Mouse (Mus musculus) midbrain, embryonic 16.5 days (tissue): Measurements from ENCODE around the gene Gli1. TPM values are rescaled to one million over a fixed set of nuclear protein-coding genes. Genes with fewer than 3 reads are reported as not detected.

Experiments
- ATAC-seq: fragments of 200-750 bp; cut with Nextera tagmentation; 2 replicates; pipeline ENCODE4 v1.8.0; 2017; ENCODE audit warnings: moderate TSS enrichment
- H3K27ac ChIP-seq: fragments of 300-500 bp; sonication (generic); 2 replicates; pipeline ENCODE4 v1.5.1; 2014; ENCODE audit warnings: mild to moderate bottlenecking, low read length, mixed read lengths
- H3K27me3 ChIP-seq: fragments of 300-500 bp; sonication (generic); 2 replicates; pipeline ENCODE4 v1.6.1; 2014; ENCODE audit warnings: low read depth, low read length, mixed read lengths; ENCODE audit not compliant: control insufficient read depth, insufficient read depth
- H3K36me3 ChIP-seq: fragments of 300-500 bp; sonication (generic); 2 replicates; pipeline ENCODE4 v1.6.1; 2014; ENCODE audit warnings: mild to moderate bottlenecking, low read length, moderate library complexity, mixed read lengths; ENCODE audit not compliant: control insufficient read depth, insufficient read depth
- H3K4me1 ChIP-seq: fragments of 300-500 bp; sonication (generic); 2 replicates; pipeline ENCODE4 v1.6.1; 2014; ENCODE audit warnings: mild to moderate bottlenecking, low read length, mixed read lengths; ENCODE audit not compliant: control insufficient read depth, insufficient read depth
- H3K4me2 ChIP-seq: fragments of 300-500 bp; sonication (generic); 2 replicates; pipeline ENCODE4 v1.6.1; 2014; ENCODE audit warnings: mild to moderate bottlenecking, low read length, mixed read lengths
- H3K4me3 ChIP-seq: fragments of 300-500 bp; sonication (generic); 2 replicates; pipeline ENCODE4 v1.5.1; 2014; ENCODE audit warnings: low read depth, mild to moderate bottlenecking, low read length, moderate library complexity, mixed read lengths
- H3K9ac ChIP-seq: fragments of 300-500 bp; sonication (generic); 2 replicates; pipeline ENCODE4 v1.6.1; 2014; ENCODE audit warnings: low read depth, low read length, mixed read lengths
- H3K9me3 ChIP-seq: fragments of 300-500 bp; sonication (generic); replicated peaks from 2 replicates; pipeline ENCODE4 v1.6.1; 2014; ENCODE audit warnings: mild to moderate bottlenecking, low read length, mixed read lengths; ENCODE audit not compliant: control insufficient read depth, poor library complexity, severe bottlenecking
- WGBS: fragments of 180-500 bp; shearing (Covaris S2); extraction: QIAGEN DNeasy Blood & Tissue Kit; methylation state at CpG from one replicate; pipeline ENCODE4 v1.1.7; 2014; 5-methylcytosine and 5-hydroxymethylcytosine counted together
- polyA plus RNA-seq: library from polyadenylated mRNA; unstranded; fragments of >200 nt; fragmentation: Nextera tagmentation; extraction: Ambion mirVana; gene quantifications from 2 replicates; pipeline ENCODE4 v1.2.1, GENCODE M21; 2015

Gli1 gene
- polyA plus RNA-seq, 1 experiment from 2014 or later = 0.92 TPM

- Histone ChIP-seq H3K4me2 (no peak overlapping the region), H3K27me3 (no peaks in the 10 kb centered on the region), H3K27ac (no peak overlapping the region), H3K9ac (no peak overlapping the region), H3K36me3 (no peaks in the 10 kb centered on the region), H3K4me1 (no peaks in the 10 kb centered on the region), H3K4me3 (no peak overlapping the region), H3K9me3 (no peaks in the 10 kb centered on the region)
- 64% methylated on average over 2 of the region's 2 CpGs for WGBS
- ATAC-seq = no peak
These were observed 26.5 kb upstream of the Gli1 start for GRCm38 (mm10) chr10:127368273-127368672.

GRCm38 (mm10) chr10:127367116-127367515 is 25.3 kb upstream of the Gli1 start:
- H3K4me3 ChIP-seq = no peak overlapping the region
- 67% methylated on average over 5 of the region's 5 CpGs for WGBS
- no peak for ATAC-seq

GRCm38 (mm10) chr10:127360714-127361113 is 18.9 kb upstream of the Gli1 start:
- no peaks in the 10 kb centered on the region for H3K27me3 ChIP-seq
- H3K4me1 ChIP-seq = no peaks in the 10 kb centered on the region
- 89% methylated on average over 3 of the region's 3 CpGs for WGBS
- no peaks in the 10 kb centered on the region for H3K36me3 ChIP-seq
- ATAC-seq = no peak
- no peak overlapping the region for H3K4me2 ChIP-seq
- H3K4me3 ChIP-seq = no peak overlapping the region
- no peak overlapping the region for H3K9ac ChIP-seq
- no peaks in the 10 kb centered on the region for H3K9me3 ChIP-seq
- no peak overlapping the region for H3K27ac ChIP-seq

More at GRCm38 (mm10) chr10:127367116-127367515, 25.3 kb upstream of the Gli1 start:
- no peak overlapping the region for H3K27ac ChIP-seq
- H3K4me2 ChIP-seq = no peak overlapping the region
- no peaks in the 10 kb centered on the region for H3K36me3 ChIP-seq
- H3K4me1 ChIP-seq = no peaks in the 10 kb centered on the region
- no peaks in the 10 kb centered on the region for H3K27me3 ChIP-seq
- H3K9ac ChIP-seq = no peak overlapping the region
- H3K9me3 ChIP-seq = no peaks in the 10 kb centered on the region

- WGBS = 52% methylated on average over 10 of the region's 10 CpGs
- Histone ChIP-seq H3K27ac (no peak overlapping the region), H3K9me3 (no peaks in the 10 kb centered on the region), H3K9ac (no peak overlapping the region), H3K27me3 (no peaks in the 10 kb centered on the region), H3K4me1 (0 out of 2 replicates have a peak, but pooled peaks cover 3% of the 10 kb centered on the region), H3K4me3 (no peak overlapping the region), H3K36me3 (no peaks in the 10 kb centered on the region), H3K4me2 (no peak overlapping the region)
- no peak for ATAC-seq
These were observed 13.6 kb upstream of the Gli1 start for GRCm38 (mm10) chr10:127355336-127355735.

- Histone ChIP-seq H3K4me3 (no peak within 1 kb of the TSS), H3K36me3 (no peaks in the 10 kb centered on the region), H3K9me3 (no peaks in the 10 kb centered on the region), H3K4me1 (0 out of 2 replicates have a peak, but pooled peaks cover 3% of the 10 kb centered on the region), H3K27ac (no peak within 1 kb of the TSS), H3K9ac (no peak within 1 kb of the TSS), H3K4me2 (no peak within 1 kb of the TSS), H3K27me3 (no peaks in the 10 kb centered on the region)
- ATAC-seq = no peak
- WGBS = 88% methylated on average over 18 of the region's 18 CpGs
These were observed 12.4 kb upstream of the Gli1 start, which contains the start of gene Inhbe for GRCm38 (mm10) chr10:127353909-127354895. Inhbe (minus strand) TSS chr10:127354411.

GRCm38 (mm10) chr10:127352766-127353165 is 11.0 kb upstream of the Gli1 start:
- no peak overlapping the region for H3K9ac ChIP-seq
- H3K4me2 ChIP-seq = no peak overlapping the region
- no peak overlapping the region for H3K4me3 ChIP-seq
- ATAC-seq = no peak
- H3K9me3 ChIP-seq = no peaks in the 10 kb centered on the region
- WGBS = 90% methylated on average over 11 of the region's 11 CpGs
- H3K4me1 ChIP-seq = 0 out of 2 replicates have a peak, but pooled peaks cover 3% of the 10 kb centered on the region
- H3K27me3 ChIP-seq = no peaks in the 10 kb centered on the region
- H3K27ac ChIP-seq = no peak overlapping the region
- no peaks in the 10 kb centered on the region for H3K36me3 ChIP-seq

GRCm38 (mm10) chr10:127352187-127352586 is 10.4 kb upstream of the Gli1 start:
- Histone ChIP-seq H3K9me3 (no peaks in the 10 kb centered on the region), H3K27ac (no peak overlapping the region), H3K4me2 (no peak overlapping the region), H3K9ac (no peak overlapping the region), H3K4me1 (0 out of 2 replicates have a peak, but pooled peaks cover 3% of the 10 kb centered on the region), H3K27me3 (no peaks in the 10 kb centered on the region), H3K4me3 (no peak overlapping the region), H3K36me3 (no peaks in the 10 kb centered on the region)
- ATAC-seq = no peak
- WGBS = 88% methylated on average over 9 of the region's 9 CpGs

- no peak overlapping the region for H3K9ac ChIP-seq
- no peaks in the 10 kb centered on the region for H3K9me3 ChIP-seq
- H3K27me3 ChIP-seq = no peaks in the 10 kb centered on the region
- H3K4me2 ChIP-seq = no peak overlapping the region
- 74% methylated on average over 8 of the region's 8 CpGs for WGBS
- no peaks in the 10 kb centered on the region for H3K36me3 ChIP-seq
- no peak overlapping the region for H3K4me3 ChIP-seq
- no peak overlapping the region for H3K27ac ChIP-seq
- ATAC-seq = no peak
- H3K4me1 ChIP-seq = 0 out of 2 replicates have a peak, but pooled peaks cover 3% of the 10 kb centered on the region
These were observed 9.9 kb upstream of the Gli1 start for GRCm38 (mm10) chr10:127351719-127352118.

- WGBS = 90% methylated on average over 8 of the region's 8 CpGs
- Histone ChIP-seq H3K9me3 (no peaks in the 10 kb centered on the region), H3K4me3 (no peak overlapping the region), H3K4me2 (no peak overlapping the region), H3K27me3 (no peaks in the 10 kb centered on the region), H3K9ac (no peak overlapping the region), H3K36me3 (no peaks in the 10 kb centered on the region), H3K4me1 (0 out of 2 replicates have a peak, but pooled peaks cover 3% of the 10 kb centered on the region), H3K27ac (no peak overlapping the region)
- ATAC-seq = 0 out of 2 replicates have a peak, but pooled peaks have one; percentile 21
These were observed 9.5 kb upstream of the Gli1 start for GRCm38 (mm10) chr10:127351285-127351595.
